Mouse (Mus musculus): Measurements from ENCODE around the gene Tmem59l. TPM values are rescaled to one million over a fixed set of nuclear protein-coding genes. Genes with fewer than 3 reads are reported as not detected.

Tmem59l gene
- polyA plus RNA-seq, 1 experiment from 2014 or later, result 26.6 TPM

- 32% methylated on average over 32 of the region's 32 CpGs for WGBS
- Histone ChIP-seq H3K36me3 (peaks cover 25% of the 10 kb centered on the region), H3K4me1 (peaks cover 70% of the 10 kb centered on the region), H3K4me3 (peak overlapping the region; percentile 73), H3K27ac (peak overlapping the region; percentile 93), H3K9me3 (no peaks in the 10 kb centered on the region), H3K4me2 (replicated peaks) (peak overlapping the region; percentile 79), H3K9ac (peak overlapping the region; percentile 88), H3K27me3 (peaks cover 21% of the 10 kb centered on the region)
- peak; percentile 22; the same call in 1 of the 2 replicates for ATAC-seq (ENCODE audit: low FRiP score, low read depth)
These were observed 18.7 kb upstream of the Tmem59l start for GRCm38 (mm10) chr8:70505698-70506327.

GRCm38 (mm10) chr8:70504851-70505250 is 17.7 kb upstream of the Tmem59l start:
- peaks cover 30% of the 10 kb centered on the region for H3K27me3 ChIP-seq
- no peak for ATAC-seq (ENCODE audit: low FRiP score, low read depth)
- H3K4me2 ChIP-seq (replicated peaks), result peak overlapping the region; percentile 79
- H3K4me3 ChIP-seq, result peak overlapping the region; percentile 73
- no peaks in the 10 kb centered on the region for H3K9me3 ChIP-seq
- WGBS, result 63% methylated on average over 3 of the region's 3 CpGs
- H3K4me1 ChIP-seq, result peaks cover 76% of the 10 kb centered on the region
- H3K36me3 ChIP-seq, result peaks cover 25% of the 10 kb centered on the region
- no peak overlapping the region for H3K9ac ChIP-seq
- peak overlapping the region; percentile 61 for H3K27ac ChIP-seq

GRCm38 (mm10) chr8:70504291-70504716 is 17.1 kb upstream of the Tmem59l start:
- 15% methylated on average over 16 of the region's 16 CpGs for WGBS
- peak overlapping the region; percentile 16 for H3K4me3 ChIP-seq
- peak overlapping the region; percentile 61 for H3K27ac ChIP-seq
- H3K27me3 ChIP-seq, result peaks cover 34% of the 10 kb centered on the region
- H3K4me1 ChIP-seq, result peaks cover 78% of the 10 kb centered on the region
- H3K9ac ChIP-seq, result 0 out of 2 replicates have a peak overlapping the region, but pooled peaks have one; percentile 19
- peaks cover 25% of the 10 kb centered on the region for H3K36me3 ChIP-seq
- peak overlapping the region; percentile 79 for H3K4me2 ChIP-seq (replicated peaks)
- no peaks in the 10 kb centered on the region for H3K9me3 ChIP-seq
- ATAC-seq (ENCODE audit: low FRiP score, low read depth), result no peak

- peak overlapping the region; percentile 61; the same call in 1 of the 2 replicates for H3K27ac ChIP-seq
- H3K4me1 ChIP-seq, result peaks cover 76% of the 10 kb centered on the region
- peaks cover 16% of the 10 kb centered on the region for H3K36me3 ChIP-seq
- H3K4me3 ChIP-seq, result no peak overlapping the region
- no peaks in the 10 kb centered on the region for H3K9me3 ChIP-seq
- WGBS, result 10% methylated on average over 46 of the region's 46 CpGs
- peak overlapping the region; percentile 36; the same call in 1 of the 2 replicates for H3K9ac ChIP-seq
- H3K27me3 ChIP-seq, result peaks cover 44% of the 10 kb centered on the region
- ATAC-seq (ENCODE audit: low FRiP score, low read depth), result 0 out of 2 replicates have a peak, but pooled peaks have one; percentile 14
- H3K4me2 ChIP-seq (replicated peaks), result peak overlapping the region; percentile 79
These were observed 16.0 kb upstream of the Tmem59l start for GRCm38 (mm10) chr8:70503062-70503750.

GRCm38 (mm10) chr8:70502540-70502939 is 15.4 kb upstream of the Tmem59l start:
- Histone ChIP-seq H3K9ac (peak overlapping the region; percentile 36; the same call in 1 of the 2 replicates), H3K4me1 (peaks cover 76% of the 10 kb centered on the region), H3K27me3 (peaks cover 45% of the 10 kb centered on the region), H3K9me3 (no peaks in the 10 kb centered on the region), H3K4me2 (replicated peaks) (peak overlapping the region; percentile 79), H3K4me3 (no peak overlapping the region), H3K36me3 (peaks cover 9% of the 10 kb centered on the region), H3K27ac (no peak overlapping the region)
- WGBS, result 32% methylated on average over 12 of the region's 12 CpGs
- ATAC-seq (ENCODE audit: low FRiP score, low read depth), result no peak

GRCm38 (mm10) chr8:70501820-70502529 is 14.8 kb upstream of the Tmem59l start:
- peaks cover 75% of the 10 kb centered on the region for H3K4me1 ChIP-seq
- H3K4me3 ChIP-seq, result 0 out of 2 replicates have a peak overlapping the region, but pooled peaks have one; percentile 0
- no peak for ATAC-seq (ENCODE audit: low FRiP score, low read depth)
- peak overlapping the region; percentile 79 for H3K4me2 ChIP-seq (replicated peaks)
- 14% methylated on average over 23 of the region's 23 CpGs for WGBS
- peak overlapping the region; percentile 57; the same call in 1 of the 2 replicates for H3K9ac ChIP-seq
- H3K36me3 ChIP-seq, result peaks cover 4% of the 10 kb centered on the region
- peaks cover 49% of the 10 kb centered on the region for H3K27me3 ChIP-seq
- H3K9me3 ChIP-seq, result no peaks in the 10 kb centered on the region
- no peak overlapping the region for H3K27ac ChIP-seq

- 12% methylated on average over 39 of the region's 39 CpGs for WGBS
- Histone ChIP-seq H3K27me3 (peaks cover 62% of the 10 kb centered on the region), H3K4me2 (replicated peaks) (peak overlapping the region; percentile 50), H3K9ac (no peak overlapping the region), H3K4me3 (peak overlapping the region; percentile 12; the same call in 1 of the 2 replicates), H3K9me3 (no peaks in the 10 kb centered on the region), H3K27ac (no peak overlapping the region), H3K36me3 (0 out of 2 replicates have a peak, but pooled peaks cover 3% of the 10 kb centered on the region), H3K4me1 (peaks cover 75% of the 10 kb centered on the region)
- ATAC-seq (ENCODE audit: low FRiP score, low read depth), result no peak
These were observed 13.5 kb upstream of the Tmem59l start for GRCm38 (mm10) chr8:70500386-70501301.

GRCm38 (mm10) chr8:70495771-70496062 is 8.6 kb upstream of the Tmem59l start:
- Histone ChIP-seq H3K36me3 (no peaks in the 10 kb centered on the region), H3K4me3 (peak overlapping the region; percentile 63), H3K4me2 (replicated peaks) (peak overlapping the region; percentile 90), H3K9ac (peak overlapping the region; percentile 72), H3K9me3 (no peaks in the 10 kb centered on the region), H3K27ac (peak overlapping the region; percentile 59), H3K4me1 (peaks cover 71% of the 10 kb centered on the region), H3K27me3 (peaks cover 90% of the 10 kb centered on the region)
- ATAC-seq (ENCODE audit: low FRiP score, low read depth), result no peak
- 11% methylated on average over 12 of the region's 12 CpGs for WGBS

GRCm38 (mm10) chr8:70495001-70495770 is 8.0 kb upstream of the Tmem59l start:
- peaks cover 90% of the 10 kb centered on the region for H3K27me3 ChIP-seq
- whole genome bisulfite sequencing, result 4% methylated on average over 21 of the region's 21 CpGs
- no peaks in the 10 kb centered on the region for H3K36me3 ChIP-seq
- peak overlapping the region; percentile 90 for H3K4me2 ChIP-seq (replicated peaks)
- no peaks in the 10 kb centered on the region for H3K9me3 ChIP-seq
- no peak for ATAC-seq (ENCODE audit: low FRiP score, low read depth)
- H3K4me1 ChIP-seq, result peaks cover 74% of the 10 kb centered on the region
- H3K27ac ChIP-seq, result peak overlapping the region; percentile 59
- peak overlapping the region; percentile 63 for H3K4me3 ChIP-seq
- H3K9ac ChIP-seq, result peak overlapping the region; percentile 72

- peaks cover 90% of the 10 kb centered on the region for H3K27me3 ChIP-seq
- peak overlapping the region; percentile 59; the same call in 1 of the 2 replicates for H3K27ac ChIP-seq
- peak overlapping the region; percentile 90 for H3K4me2 ChIP-seq (replicated peaks)
- H3K9me3 ChIP-seq, result no peaks in the 10 kb centered on the region
- peaks cover 76% of the 10 kb centered on the region for H3K4me1 ChIP-seq
- no peak for ATAC-seq (ENCODE audit: low FRiP score, low read depth)
- H3K4me3 ChIP-seq, result peak overlapping the region; percentile 63
- 1% methylated on average over 22 of the region's 28 CpGs for WGBS
- H3K36me3 ChIP-seq, result no peaks in the 10 kb centered on the region
- H3K9ac ChIP-seq, result peak overlapping the region; percentile 72
These were observed 7.3 kb upstream of the Tmem59l start for GRCm38 (mm10) chr8:70494416-70494945.
